Mouse (Mus musculus) E14TG2a.4 (cell line): ENCODE results near the gene Mrc2.
A peak's percentile ranks its signal among the peaks of the same experiment; 100 is the strongest.

Source experiments
- CTCF ChIP-seq: conservative IDR thresholded peaks from 2 replicates; pipeline ENCODE4 v1.5.1; 2014; ENCODE audit warnings: low read length
- NANOG ChIP-seq: IDR thresholded peaks from 2 replicates; pipeline ENCODE4 v1.6.1; 2014; ENCODE audit warnings: borderline replicate concordance, low read length, mixed read lengths

DNA sequence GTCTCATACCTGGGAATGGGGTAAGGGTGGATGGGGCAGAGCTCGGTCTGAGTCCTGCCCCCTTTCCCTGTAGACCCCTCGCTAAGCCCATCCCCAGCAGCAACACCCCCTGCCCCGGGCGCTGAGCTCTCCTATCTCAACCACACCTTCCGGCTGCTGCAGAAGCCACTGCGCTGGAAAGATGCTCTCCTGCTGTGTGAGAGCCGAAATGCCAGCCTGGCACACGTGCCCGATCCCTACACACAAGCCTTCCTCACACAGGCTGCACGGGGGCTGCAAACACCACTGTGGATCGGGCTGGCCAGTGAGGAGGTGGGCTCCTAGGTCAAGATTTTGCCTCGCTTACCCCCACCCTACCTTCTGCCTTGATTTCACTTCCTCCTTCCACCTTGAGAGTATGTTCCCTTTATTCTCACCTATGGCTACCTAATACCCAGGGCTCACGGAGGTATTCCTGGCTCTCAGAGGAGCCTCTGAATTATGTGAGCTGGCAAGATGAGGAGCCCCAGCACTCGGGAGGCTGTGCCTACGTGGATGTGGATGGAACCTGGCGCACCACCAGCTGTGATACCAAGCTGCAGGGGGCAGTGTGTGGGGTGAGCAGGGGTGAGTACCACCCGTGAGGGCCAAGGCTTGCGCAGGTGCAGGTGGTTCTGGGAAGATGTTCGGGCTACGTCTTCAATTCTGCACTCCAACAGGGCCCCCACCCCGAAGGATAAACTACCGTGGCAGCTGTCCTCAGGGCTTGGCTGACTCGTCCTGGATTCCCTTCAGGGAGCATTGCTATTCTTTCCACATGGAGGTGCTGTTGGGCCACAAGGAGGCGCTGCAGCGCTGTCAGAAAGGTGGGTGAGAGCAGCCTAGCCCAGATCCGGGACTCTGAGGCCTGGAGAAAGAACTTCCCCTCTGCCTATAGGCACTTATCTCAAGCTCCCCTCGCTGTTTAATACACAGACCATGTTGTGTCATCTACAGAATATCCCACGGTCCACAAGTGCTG, 55.0 kb downstream of the Mrc2 start:
- peak; percentile 64 for TF ChIP-seq CTCF
- no peak for TF ChIP-seq NANOG
